Mouse (Mus musculus) heart, postnatal 0 days (tissue): Measurements from ENCODE around the gene Zbtb8os.

Experiments used
- CTCF ChIP-seq: IDR thresholded peaks from 2 replicates; pipeline ENCODE4 v1.5.1; 2016; ENCODE audit warnings: antibody characterized with exemption, control low read depth, low read depth
- EP300 ChIP-seq: IDR thresholded peaks from 2 replicates; pipeline ENCODE4 v1.6.1; 2016; ENCODE audit warnings: antibody characterized with exemption, low read depth

DNA sequence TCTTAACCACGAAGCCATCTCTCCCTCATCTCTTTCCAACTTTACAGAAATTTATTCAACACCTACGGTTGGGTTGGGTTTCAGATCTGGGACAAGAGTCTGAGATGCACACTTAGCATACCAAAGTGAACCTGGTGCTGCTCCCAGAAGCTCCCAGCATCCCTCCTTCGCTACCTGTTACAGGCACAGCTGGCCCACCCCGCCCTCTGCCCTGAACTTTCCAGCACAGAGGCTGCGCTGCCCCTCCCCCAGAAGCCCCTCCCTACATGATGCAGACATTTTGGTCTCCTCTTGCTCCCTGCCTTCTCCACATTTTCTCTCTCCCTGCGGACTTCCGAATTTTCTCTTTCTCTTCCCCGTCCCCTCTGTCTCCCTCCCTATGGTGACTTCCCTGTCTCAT is 45.7 kb downstream of the Zbtb8os start:
- TF ChIP-seq CTCF (no peak), EP300 (no peak)
